Mouse (Mus musculus): ENCODE results near the gene Ikbip. TPM values are rescaled to one million over a fixed set of nuclear protein-coding genes. Genes with fewer than 3 reads are reported as not detected.

The Ikbip gene
- 43.0 and 46.6 TPM in 2 replicates for polyA plus RNA-seq (2015; fragmentation: Nextera tagmentation; extraction: Ambion mirVana)

GRCm38 (mm10) chr10:91082550-91083392 lies at the start of gene Ikbip, which contains the start of gene Apaf1:
Gene Ikbip (plus strand): TSS chr10:91082940.
Gene Apaf1 (minus strand): TSS chr10:91082770.
- Histone ChIP-seq H3K36me3 (peaks cover 13% of the 10 kb centered on the region), H3K4me2 (peak within 1 kb of the TSS; percentile 78), H3K27me3 (no peaks in the 10 kb centered on the region), H3K27ac (peak within 1 kb of the TSS; percentile 94), H3K9ac (peak within 1 kb of the TSS; percentile 89), H3K4me3 (replicated peaks) (peak within 1 kb of the TSS; percentile 98), H3K4me1 (0 out of 2 replicates have a peak, but pooled peaks cover 5% of the 10 kb centered on the region), H3K9me3 (replicated peaks) (no peaks in the 10 kb centered on the region)
- under 1% methylated on average over 87 of the region's 87 CpGs for WGBS
- ATAC-seq (replicated peaks; ENCODE audit: low FRiP score), result peak; percentile 97

GRCm38 (mm10) chr10:91033942-91034341 lies 48.8 kb upstream of the Ikbip start:
- Histone ChIP-seq H3K4me2 (no peak overlapping the region), H3K27me3 (no peaks in the 10 kb centered on the region), H3K36me3 (peaks cover 40% of the 10 kb centered on the region), H3K27ac (no peak overlapping the region), H3K4me3 (replicated peaks) (no peak overlapping the region), H3K4me1 (no peaks in the 10 kb centered on the region), H3K9ac (no peak overlapping the region), H3K9me3 (replicated peaks) (no peaks in the 10 kb centered on the region)
- peak; percentile 56; the same call in 1 of the 2 replicates for ATAC-seq (replicated peaks; ENCODE audit: low FRiP score)
- 25% methylated on average over 8 of the region's 8 CpGs for WGBS

GRCm38 (mm10) chr10:91049696-91050095 lies 33.0 kb upstream of the Ikbip start:
- Histone ChIP-seq H3K27ac (no peak overlapping the region), H3K4me3 (replicated peaks) (no peak overlapping the region), H3K4me2 (no peak overlapping the region), H3K9me3 (replicated peaks) (no peaks in the 10 kb centered on the region), H3K4me1 (no peaks in the 10 kb centered on the region), H3K9ac (no peak overlapping the region), H3K27me3 (no peaks in the 10 kb centered on the region), H3K36me3 (peaks cover 73% of the 10 kb centered on the region)
- 83% methylated on average over 4 of the region's 4 CpGs for WGBS
- ATAC-seq (replicated peaks; ENCODE audit: low FRiP score), result no peak

GRCm38 (mm10) chr10:91051156-91051555 lies 31.6 kb upstream of the Ikbip start:
- H3K4me2 ChIP-seq, result no peak overlapping the region
- no peaks in the 10 kb centered on the region for H3K4me1 ChIP-seq
- no peaks in the 10 kb centered on the region for H3K9me3 ChIP-seq (replicated peaks)
- no peaks in the 10 kb centered on the region for H3K27me3 ChIP-seq
- no peak overlapping the region for H3K4me3 ChIP-seq (replicated peaks)
- H3K27ac ChIP-seq, result no peak overlapping the region
- no peak for ATAC-seq (replicated peaks; ENCODE audit: low FRiP score)
- H3K36me3 ChIP-seq, result peaks cover 74% of the 10 kb centered on the region
- WGBS, result 77% methylated on average over 3 of the region's 3 CpGs
- H3K9ac ChIP-seq, result no peak overlapping the region

GRCm38 (mm10) chr10:91052734-91053133 lies 30.0 kb upstream of the Ikbip start:
- H3K4me1 ChIP-seq, result no peaks in the 10 kb centered on the region
- H3K4me2 ChIP-seq, result no peak overlapping the region
- no peak overlapping the region for H3K4me3 ChIP-seq (replicated peaks)
- H3K27ac ChIP-seq, result no peak overlapping the region
- H3K9ac ChIP-seq, result no peak overlapping the region
- H3K36me3 ChIP-seq, result peaks cover 68% of the 10 kb centered on the region
- ATAC-seq (replicated peaks; ENCODE audit: low FRiP score), result no peak
- no peaks in the 10 kb centered on the region for H3K9me3 ChIP-seq (replicated peaks)
- H3K27me3 ChIP-seq, result no peaks in the 10 kb centered on the region

- Histone ChIP-seq H3K4me2 (no peak overlapping the region), H3K36me3 (peaks cover 70% of the 10 kb centered on the region), H3K27me3 (no peaks in the 10 kb centered on the region), H3K9me3 (replicated peaks) (no peaks in the 10 kb centered on the region), H3K9ac (no peak overlapping the region), H3K4me1 (no peaks in the 10 kb centered on the region), H3K4me3 (replicated peaks) (no peak overlapping the region), H3K27ac (no peak overlapping the region)
- no peak; the same call in 1 of the 2 replicates for ATAC-seq (replicated peaks; ENCODE audit: low FRiP score)
- WGBS, result 36% methylated on average over 5 of the region's 5 CpGs
Measured at GRCm38 (mm10) chr10:91060742-91061141, 22.0 kb upstream of the Ikbip start.

- Histone ChIP-seq H3K27ac (no peak overlapping the region), H3K4me3 (replicated peaks) (no peak overlapping the region), H3K9me3 (replicated peaks) (no peaks in the 10 kb centered on the region), H3K36me3 (peaks cover 84% of the 10 kb centered on the region), H3K4me2 (no peak overlapping the region), H3K27me3 (no peaks in the 10 kb centered on the region), H3K4me1 (no peaks in the 10 kb centered on the region), H3K9ac (no peak overlapping the region)
- no peak for ATAC-seq (replicated peaks; ENCODE audit: low FRiP score)
- WGBS, result 89% methylated on average over 6 of the region's 6 CpGs
Measured at GRCm38 (mm10) chr10:91062355-91062754, 20.4 kb upstream of the Ikbip start.

- H3K27ac ChIP-seq, result no peak overlapping the region
- peaks cover 58% of the 10 kb centered on the region for H3K36me3 ChIP-seq
- WGBS, result 35% methylated on average over 1 of the region's 1 CpGs
- no peak overlapping the region for H3K4me3 ChIP-seq (replicated peaks)
- no peaks in the 10 kb centered on the region for H3K27me3 ChIP-seq
- ATAC-seq (replicated peaks; ENCODE audit: low FRiP score), result no peak
- H3K4me2 ChIP-seq, result no peak overlapping the region
- H3K9me3 ChIP-seq (replicated peaks), result no peaks in the 10 kb centered on the region
- no peak overlapping the region for H3K9ac ChIP-seq
- H3K4me1 ChIP-seq, result no peaks in the 10 kb centered on the region
Measured at GRCm38 (mm10) chr10:91071768-91072167, 11.0 kb upstream of the Ikbip start.

- no peak for ATAC-seq (replicated peaks; ENCODE audit: low FRiP score)
- Histone ChIP-seq H3K27ac (no peak overlapping the region), H3K27me3 (no peaks in the 10 kb centered on the region), H3K4me1 (no peaks in the 10 kb centered on the region), H3K9me3 (replicated peaks) (no peaks in the 10 kb centered on the region), H3K4me3 (replicated peaks) (no peak overlapping the region), H3K9ac (no peak overlapping the region), H3K36me3 (peaks cover 60% of the 10 kb centered on the region), H3K4me2 (no peak overlapping the region)
- WGBS, result 87% methylated on average over 3 of the region's 3 CpGs
Measured at GRCm38 (mm10) chr10:91073345-91073744, 9.4 kb upstream of the Ikbip start.

GRCm38 (mm10) chr10:91076667-91077066 lies 6.1 kb upstream of the Ikbip start:
- Histone ChIP-seq H3K4me3 (replicated peaks) (no peak overlapping the region), H3K36me3 (peaks cover 58% of the 10 kb centered on the region), H3K27ac (no peak overlapping the region), H3K27me3 (no peaks in the 10 kb centered on the region), H3K9me3 (replicated peaks) (no peaks in the 10 kb centered on the region), H3K9ac (no peak overlapping the region), H3K4me1 (0 out of 2 replicates have a peak, but pooled peaks cover 2% of the 10 kb centered on the region), H3K4me2 (no peak overlapping the region)
- ATAC-seq (replicated peaks; ENCODE audit: low FRiP score), result no peak
- WGBS, result 94% methylated on average over 2 of the region's 2 CpGs

GRCm38 (mm10) chr10:91080540-91080939 lies 2.2 kb upstream of the Ikbip start:
- H3K4me3 ChIP-seq (replicated peaks), result no peak overlapping the region
- H3K4me1 ChIP-seq, result 0 out of 2 replicates have a peak, but pooled peaks cover 5% of the 10 kb centered on the region
- H3K27me3 ChIP-seq, result no peaks in the 10 kb centered on the region
- WGBS, result 81% methylated on average over 5 of the region's 5 CpGs
- H3K9ac ChIP-seq, result no peak overlapping the region
- H3K4me2 ChIP-seq, result no peak overlapping the region
- peaks cover 35% of the 10 kb centered on the region for H3K36me3 ChIP-seq
- no peak overlapping the region for H3K27ac ChIP-seq
- H3K9me3 ChIP-seq (replicated peaks), result no peaks in the 10 kb centered on the region
- no peak for ATAC-seq (replicated peaks; ENCODE audit: low FRiP score)

- peak overlapping the region; percentile 98 for H3K4me3 ChIP-seq (replicated peaks)
- peak overlapping the region; percentile 78 for H3K4me2 ChIP-seq
- H3K9ac ChIP-seq, result peak overlapping the region; percentile 89
- H3K36me3 ChIP-seq, result peaks cover 20% of the 10 kb centered on the region
- WGBS, result under 1% methylated on average over 27 of the region's 27 CpGs
- peak; percentile 44 for ATAC-seq (replicated peaks; ENCODE audit: low FRiP score)
- peak overlapping the region; percentile 94 for H3K27ac ChIP-seq
- no peaks in the 10 kb centered on the region for H3K27me3 ChIP-seq
- 0 out of 2 replicates have a peak, but pooled peaks cover 5% of the 10 kb centered on the region for H3K4me1 ChIP-seq
- no peaks in the 10 kb centered on the region for H3K9me3 ChIP-seq (replicated peaks)
Measured at GRCm38 (mm10) chr10:91081959-91082507, 707 bp upstream of the Ikbip start.

All from kidney, embryonic 15.5 days (tissue).